Mouse (Mus musculus): ENCODE results near the gene Cldn4. TPM values are rescaled to one million over a fixed set of nuclear protein-coding genes. Genes with fewer than 3 reads are reported as not detected.
A peak's percentile ranks its signal among the peaks of the same experiment; 100 is the strongest.

Cldn4 gene
- polyA plus RNA-seq, 1 experiment from 2014 or later, result 28.2 TPM

GRCm38 (mm10) chr5:134985633-134986297, 39.0 kb upstream of the Cldn4 start, which contains the start of gene Cldn3:
Gene Cldn3 (plus strand): TSS chr5:134986214.
- Histone ChIP-seq H3K9ac (replicated peaks; ENCODE audit: low read depth) (peak within 1 kb of the TSS; percentile 88), H3K4me3 (ENCODE audit: low read depth, low read length) (peak within 1 kb of the TSS; percentile 55), H3K27ac (ENCODE audit: low read length) (peak within 1 kb of the TSS; percentile 95), H3K27me3 (replicated peaks; ENCODE audit: insufficient read depth, low read length) (peaks cover 19% of the 10 kb centered on the region), H3K4me1 (ENCODE audit: insufficient read depth, low read depth, low read length) (peaks cover 16% of the 10 kb centered on the region; the same call in 1 of the 2 replicates), H3K36me3 (ENCODE audit: insufficient read depth, low read length) (no peaks in the 10 kb centered on the region), H3K4me2 (replicated peaks; ENCODE audit: low read depth, low read length) (peak within 1 kb of the TSS; percentile 49), H3K9me3 (ENCODE audit: low read length) (no peaks in the 10 kb centered on the region)
- peak; percentile 91 for ATAC-seq
- under 1% methylated on average over 24 of the region's 25 CpGs for WGBS
- peak; percentile 98 for DNase-seq (ENCODE audit: low spot score)
- peak; percentile 72 for TF ChIP-seq EP300 (IDR thresholded peaks at IDR 0.05)
- no peak for TF ChIP-seq CTCF (IDR thresholded peaks at IDR 0.05)

GRCm38 (mm10) chr5:134983771-134984170, 37.0 kb upstream of the Cldn4 start:
- WGBS, result 12% methylated on average over 3 of the region's 3 CpGs
- H3K36me3 ChIP-seq (ENCODE audit: insufficient read depth, low read length), result no peaks in the 10 kb centered on the region
- H3K4me1 ChIP-seq (ENCODE audit: insufficient read depth, low read depth, low read length), result peaks cover 6% of the 10 kb centered on the region; the same call in 1 of the 2 replicates
- H3K27me3 ChIP-seq (replicated peaks; ENCODE audit: insufficient read depth, low read length), result peaks cover 19% of the 10 kb centered on the region
- no peak overlapping the region for H3K4me2 ChIP-seq (replicated peaks; ENCODE audit: low read depth, low read length)
- DNase-seq (ENCODE audit: low spot score) (peak; percentile 28), ATAC-seq (no peak)
- H3K27ac ChIP-seq (ENCODE audit: low read length), result peak overlapping the region; percentile 68; the same call in 1 of the 2 replicates
- no peak overlapping the region for H3K4me3 ChIP-seq (ENCODE audit: low read depth, low read length)
- H3K9ac ChIP-seq (replicated peaks; ENCODE audit: low read depth), result no peak overlapping the region
- no peak for TF ChIP-seq CTCF (IDR thresholded peaks at IDR 0.05)
- no peak for TF ChIP-seq EP300 (IDR thresholded peaks at IDR 0.05)
- H3K9me3 ChIP-seq (ENCODE audit: low read length), result no peaks in the 10 kb centered on the region

GRCm38 (mm10) chr5:134983111-134983510, 36.4 kb upstream of the Cldn4 start:
- peak; percentile 6 for DNase-seq (ENCODE audit: low spot score)
- H3K36me3 ChIP-seq (ENCODE audit: insufficient read depth, low read length), result no peaks in the 10 kb centered on the region
- 89% methylated on average over 1 of the region's 1 CpGs for WGBS
- peaks cover 19% of the 10 kb centered on the region for H3K27me3 ChIP-seq (replicated peaks; ENCODE audit: insufficient read depth, low read length)
- peaks cover 6% of the 10 kb centered on the region; the same call in 1 of the 2 replicates for H3K4me1 ChIP-seq (ENCODE audit: insufficient read depth, low read depth, low read length)
- no peak for TF ChIP-seq CTCF (IDR thresholded peaks at IDR 0.05)
- TF ChIP-seq EP300 (IDR thresholded peaks at IDR 0.05), result no peak
- no peak for ATAC-seq
- H3K9ac ChIP-seq (replicated peaks; ENCODE audit: low read depth), result no peak overlapping the region
- no peak overlapping the region for H3K4me2 ChIP-seq (replicated peaks; ENCODE audit: low read depth, low read length)
- no peaks in the 10 kb centered on the region for H3K9me3 ChIP-seq (ENCODE audit: low read length)
- H3K4me3 ChIP-seq (ENCODE audit: low read depth, low read length), result no peak overlapping the region
- no peak overlapping the region for H3K27ac ChIP-seq (ENCODE audit: low read length)

DNA sequence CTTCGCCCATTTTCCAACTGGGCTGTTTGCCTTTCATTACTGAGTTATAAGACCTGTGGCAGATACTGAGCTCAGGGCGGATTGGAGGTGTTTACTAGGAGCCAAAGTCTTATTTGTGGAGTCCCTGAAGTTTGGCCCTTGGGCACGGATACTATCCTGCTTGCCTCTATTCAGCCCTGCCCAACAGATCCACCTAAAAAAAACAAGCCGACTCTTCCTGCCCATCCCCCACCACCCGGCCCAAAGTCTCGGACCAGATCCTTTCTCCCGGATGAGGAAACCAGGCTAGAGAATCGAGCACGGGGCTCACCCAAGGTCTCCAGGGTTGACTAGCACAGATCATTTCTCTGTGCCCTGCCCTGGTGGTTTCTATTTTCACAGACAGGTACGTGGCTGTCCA, 34.4 kb upstream of the Cldn4 start:
- no peak for DNase-seq (ENCODE audit: low spot score)
- Histone ChIP-seq H3K4me3 (ENCODE audit: low read depth, low read length) (no peak overlapping the region), H3K4me2 (replicated peaks; ENCODE audit: low read depth, low read length) (no peak overlapping the region), H3K9ac (replicated peaks; ENCODE audit: low read depth) (no peak overlapping the region), H3K27me3 (replicated peaks; ENCODE audit: insufficient read depth, low read length) (0 out of 2 replicates have a peak, but pooled peaks cover 6% of the 10 kb centered on the region), H3K4me1 (ENCODE audit: insufficient read depth, low read depth, low read length) (peaks cover 6% of the 10 kb centered on the region; the same call in 1 of the 2 replicates), H3K27ac (ENCODE audit: low read length) (no peak overlapping the region), H3K36me3 (ENCODE audit: insufficient read depth, low read length) (no peaks in the 10 kb centered on the region), H3K9me3 (ENCODE audit: low read length) (no peaks in the 10 kb centered on the region)
- WGBS, result 54% methylated on average over 10 of the region's 10 CpGs
- no peak for ATAC-seq
- TF ChIP-seq EP300 (IDR thresholded peaks at IDR 0.05), result no peak
- no peak for TF ChIP-seq CTCF (IDR thresholded peaks at IDR 0.05)

DNA sequence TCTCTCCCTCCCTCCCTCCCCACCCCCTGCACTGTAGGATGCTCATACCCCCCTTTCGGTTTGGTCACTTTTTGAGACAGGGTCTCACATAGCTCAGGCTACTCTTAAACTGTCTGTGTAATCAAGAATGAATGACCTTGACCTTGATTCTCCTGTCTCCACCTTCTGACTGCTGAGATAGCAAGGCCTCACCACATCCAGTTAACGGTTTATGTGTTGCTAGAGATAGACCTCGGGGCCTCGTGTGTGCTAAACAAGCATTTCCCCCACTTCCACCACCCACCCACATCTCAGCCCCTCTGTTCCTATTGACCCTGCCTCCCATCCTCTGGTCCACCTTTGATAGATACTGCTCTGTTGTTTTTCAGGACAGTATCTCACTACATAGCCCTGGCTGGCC, 31.1 kb upstream of the Cldn4 start:
- Histone ChIP-seq H3K4me1 (ENCODE audit: insufficient read depth, low read depth, low read length) (peaks cover 3% of the 10 kb centered on the region; the same call in 1 of the 2 replicates), H3K9me3 (ENCODE audit: low read length) (no peaks in the 10 kb centered on the region), H3K27me3 (replicated peaks; ENCODE audit: insufficient read depth, low read length) (no peaks in the 10 kb centered on the region), H3K9ac (replicated peaks; ENCODE audit: low read depth) (no peak overlapping the region), H3K27ac (ENCODE audit: low read length) (no peak overlapping the region), H3K4me2 (replicated peaks; ENCODE audit: low read depth, low read length) (no peak overlapping the region), H3K4me3 (ENCODE audit: low read depth, low read length) (no peak overlapping the region), H3K36me3 (ENCODE audit: insufficient read depth, low read length) (no peaks in the 10 kb centered on the region)
- ATAC-seq (no peak), DNase-seq (ENCODE audit: low spot score) (no peak)
- 75% methylated on average over 4 of the region's 4 CpGs for WGBS
- TF ChIP-seq CTCF (IDR thresholded peaks at IDR 0.05), result no peak
- no peak for TF ChIP-seq EP300 (IDR thresholded peaks at IDR 0.05)

DNA sequence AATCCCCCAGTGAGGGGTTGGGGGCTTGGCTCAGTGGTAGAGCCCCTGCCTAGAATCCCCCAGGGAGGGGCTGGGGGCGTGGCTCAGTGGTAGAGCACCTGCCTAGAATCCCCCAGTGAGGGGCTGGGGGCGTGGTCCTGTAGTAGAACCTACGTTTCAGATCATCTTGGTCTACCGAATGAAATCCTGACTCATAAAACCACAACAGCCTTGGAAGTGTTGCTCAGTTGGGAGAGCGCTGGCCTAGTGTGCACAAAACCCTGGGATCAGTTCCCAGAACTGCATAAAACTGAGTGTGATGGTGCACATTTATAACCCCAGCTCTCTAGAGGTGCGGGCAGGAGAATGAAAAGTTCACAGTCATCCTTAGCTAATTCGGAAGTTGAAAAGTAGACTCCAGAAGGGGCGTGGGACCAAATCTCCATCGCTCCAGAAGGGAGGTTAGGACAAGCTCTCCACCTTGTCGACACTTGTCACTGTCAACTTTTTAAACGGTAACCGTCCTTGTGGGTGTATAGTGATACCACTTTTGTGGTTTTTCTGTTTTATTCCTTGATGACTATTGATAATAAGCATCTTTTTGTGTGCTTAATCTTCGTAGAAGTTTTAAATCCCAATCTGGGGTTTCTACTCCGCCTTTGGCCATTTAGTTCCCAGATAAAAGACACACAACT, 30.0 kb upstream of the Cldn4 start:
- no peak for ATAC-seq
- DNase-seq (ENCODE audit: low spot score), result no peak
- no peak overlapping the region for H3K27ac ChIP-seq (ENCODE audit: low read length)
- no peaks in the 10 kb centered on the region for H3K36me3 ChIP-seq (ENCODE audit: insufficient read depth, low read length)
- peaks cover 3% of the 10 kb centered on the region; the same call in 1 of the 2 replicates for H3K4me1 ChIP-seq (ENCODE audit: insufficient read depth, low read depth, low read length)
- TF ChIP-seq EP300 (IDR thresholded peaks at IDR 0.05), result no peak
- no peak overlapping the region for H3K4me3 ChIP-seq (ENCODE audit: low read depth, low read length)
- H3K9me3 ChIP-seq (ENCODE audit: low read length), result no peaks in the 10 kb centered on the region
- no peak overlapping the region for H3K4me2 ChIP-seq (replicated peaks; ENCODE audit: low read depth, low read length)
- no peak overlapping the region for H3K9ac ChIP-seq (replicated peaks; ENCODE audit: low read depth)
- WGBS, result 83% methylated on average over 14 of the region's 14 CpGs
- H3K27me3 ChIP-seq (replicated peaks; ENCODE audit: insufficient read depth, low read length), result no peaks in the 10 kb centered on the region

Measured in lung, postnatal 0 days (tissue).